Mouse (Mus musculus): Measurements from ENCODE around the gene Daam2.

GRCm38 (mm10) chr17:49520674-49521073, 43.5 kb downstream of the Daam2 start:
- TF ChIP-seq FOSL1 (IDR thresholded peaks at IDR 0.05; ENCODE audit: insufficient read depth, low read length, poor library complexity, severe bottlenecking), result no peak
- no peak for TF ChIP-seq CTCF (IDR thresholded peaks at IDR 0.05; ENCODE audit: control insufficient read depth, insufficient read depth, insufficient read length)
- TF ChIP-seq MYOG (IDR thresholded peaks at IDR 0.05; ENCODE audit: control insufficient read depth, extremely low read depth, insufficient read length), result no peak
- no peak for TF ChIP-seq CEBPB (IDR thresholded peaks at IDR 0.05; ENCODE audit: low read depth)
- TF ChIP-seq MAX (IDR thresholded peaks at IDR 0.05), result no peak
- TF ChIP-seq USF1 (IDR thresholded peaks at IDR 0.05; ENCODE audit: low read depth), result no peak

All from C2C12 (cell line).